Mouse (Mus musculus) G1E-ER4 (cell line): ENCODE results near the gene Rpa1. TPM values are rescaled to one million over a fixed set of nuclear protein-coding genes. Genes with fewer than 3 reads are reported as not detected.

Source experiments
- GATA1 ChIP-seq: IDR thresholded peaks from one replicate; pipeline ENCODE4 v1.8.0; 2012; ENCODE audit warnings: low read length, inconsistent platforms
- polyA plus RNA-seq: library from polyadenylated mRNA; stranded (reverse); fragments of >175 nt; gene quantifications from 2 replicates; pipeline ENCODE4 v1.2.3, GENCODE M21; 2012

Gene Rpa1
- polyA plus RNA-seq, 1 experiment, result 104 TPM

DNA sequence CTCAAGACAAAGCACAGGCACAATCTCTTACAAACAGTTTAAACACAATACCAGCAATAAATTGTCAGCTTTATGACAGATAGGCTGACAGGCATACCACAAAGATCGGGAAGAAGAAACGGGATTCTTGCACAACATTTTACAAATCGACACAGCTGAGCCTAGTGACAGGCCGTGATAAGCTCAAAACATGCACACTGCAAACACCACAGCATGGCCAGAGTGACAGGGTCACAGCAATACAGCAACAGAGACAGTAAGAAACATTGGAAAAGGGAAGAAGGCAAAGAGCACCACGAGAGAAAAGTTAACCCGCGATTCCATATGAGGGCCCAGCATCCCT lies 22.2 kb downstream of the Rpa1 start:
- no peak for TF ChIP-seq GATA1

DNA sequence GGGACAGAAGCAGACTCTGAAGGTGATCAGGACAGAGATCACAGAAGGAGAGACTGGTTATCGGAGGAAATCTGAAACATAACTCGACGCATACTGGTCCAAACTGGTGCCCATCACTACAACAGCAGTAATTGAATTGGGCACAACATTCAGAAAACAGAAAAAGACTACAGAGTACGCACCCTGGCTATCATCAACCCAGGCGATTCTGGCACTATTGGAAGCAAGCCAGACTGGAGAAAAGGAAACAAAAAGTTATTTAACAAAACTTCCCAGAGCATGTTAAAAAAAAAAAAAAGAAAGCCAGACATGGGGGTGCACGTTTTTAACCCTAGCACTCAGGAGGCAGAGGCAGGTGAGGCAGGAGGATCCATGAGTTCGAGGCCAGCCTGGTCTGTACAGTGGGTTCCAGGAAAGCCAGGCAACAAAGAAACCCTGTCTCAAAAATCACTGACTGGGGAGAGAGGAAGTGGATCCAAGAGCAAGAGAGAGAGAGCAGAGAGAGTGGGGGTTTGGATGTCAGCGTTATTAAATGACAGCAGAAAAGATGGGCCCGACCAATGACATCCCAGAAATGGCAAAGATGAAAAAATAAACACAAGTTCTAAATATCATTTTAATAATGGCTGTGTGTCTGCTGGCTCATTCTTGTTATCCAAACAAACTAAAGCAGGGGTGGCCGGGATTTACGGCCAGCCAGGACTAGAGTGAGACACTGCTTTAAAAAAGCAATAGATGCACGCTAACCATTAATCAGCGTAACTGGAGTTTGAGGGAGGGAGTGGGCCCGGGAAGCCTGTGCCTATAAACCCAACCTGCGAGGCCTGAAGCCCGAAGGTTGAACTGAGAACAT lies 22.8 kb downstream of the Rpa1 start:
- no peak for TF ChIP-seq GATA1

DNA sequence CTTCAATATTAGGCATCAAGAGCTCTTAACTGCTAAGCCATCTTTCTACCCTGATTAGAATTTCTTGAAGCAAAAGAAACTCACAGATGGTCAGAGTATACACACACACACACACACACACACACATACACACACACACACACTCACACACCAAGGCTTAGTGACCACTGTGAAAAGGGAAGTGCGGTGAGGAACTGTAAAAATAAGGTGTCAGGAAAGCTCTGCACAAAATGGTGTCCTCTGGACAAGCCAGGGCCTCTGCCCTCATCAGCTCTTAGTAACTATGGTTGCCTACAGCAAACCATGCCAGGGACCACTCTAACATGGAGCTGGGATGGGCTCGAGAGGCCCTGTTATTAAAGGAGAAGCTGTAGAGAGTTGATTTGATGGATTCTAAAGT lies 23.7 kb downstream of the Rpa1 start:
- no peak for TF ChIP-seq GATA1

DNA sequence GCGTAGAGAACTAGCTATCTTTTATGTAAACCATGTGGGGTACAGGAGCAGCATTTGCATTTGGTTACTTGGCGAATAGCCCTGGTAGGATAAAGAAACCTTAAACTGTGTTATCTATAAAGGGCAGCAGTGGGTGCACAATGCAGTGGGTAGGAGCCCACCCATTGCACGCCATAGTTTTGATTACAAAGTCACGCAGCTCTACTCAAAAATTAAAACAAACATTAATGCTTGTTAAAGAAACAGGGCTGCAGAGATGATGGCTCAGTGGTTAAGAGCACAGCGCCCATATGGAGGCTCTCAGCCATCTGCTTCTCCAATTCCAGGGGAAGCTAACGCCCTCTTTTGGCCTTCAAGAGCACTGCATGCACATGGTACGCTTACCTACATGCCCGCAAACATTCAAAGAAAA lies 24.8 kb downstream of the Rpa1 start:
- no peak for TF ChIP-seq GATA1

DNA sequence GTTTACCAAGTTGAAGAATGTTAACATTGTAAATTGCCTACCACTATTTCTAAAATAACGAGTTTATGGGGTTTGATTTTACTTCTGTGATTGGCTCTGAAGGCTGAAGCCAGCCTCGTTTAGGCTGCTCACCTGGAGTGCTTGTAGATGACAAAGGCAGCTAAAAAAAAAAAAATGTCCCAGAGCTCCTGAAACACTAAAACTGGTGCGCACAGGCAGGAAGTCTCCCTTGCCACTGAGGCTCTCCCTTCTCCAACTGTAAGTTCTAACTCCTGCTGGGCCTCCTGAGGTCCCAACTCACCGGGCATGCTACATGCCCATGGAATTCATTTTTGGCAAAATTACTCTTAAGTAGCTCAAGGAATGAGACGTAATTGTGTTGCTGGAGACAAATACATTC lies 28.9 kb downstream of the Rpa1 start:
- no peak for TF ChIP-seq GATA1

DNA sequence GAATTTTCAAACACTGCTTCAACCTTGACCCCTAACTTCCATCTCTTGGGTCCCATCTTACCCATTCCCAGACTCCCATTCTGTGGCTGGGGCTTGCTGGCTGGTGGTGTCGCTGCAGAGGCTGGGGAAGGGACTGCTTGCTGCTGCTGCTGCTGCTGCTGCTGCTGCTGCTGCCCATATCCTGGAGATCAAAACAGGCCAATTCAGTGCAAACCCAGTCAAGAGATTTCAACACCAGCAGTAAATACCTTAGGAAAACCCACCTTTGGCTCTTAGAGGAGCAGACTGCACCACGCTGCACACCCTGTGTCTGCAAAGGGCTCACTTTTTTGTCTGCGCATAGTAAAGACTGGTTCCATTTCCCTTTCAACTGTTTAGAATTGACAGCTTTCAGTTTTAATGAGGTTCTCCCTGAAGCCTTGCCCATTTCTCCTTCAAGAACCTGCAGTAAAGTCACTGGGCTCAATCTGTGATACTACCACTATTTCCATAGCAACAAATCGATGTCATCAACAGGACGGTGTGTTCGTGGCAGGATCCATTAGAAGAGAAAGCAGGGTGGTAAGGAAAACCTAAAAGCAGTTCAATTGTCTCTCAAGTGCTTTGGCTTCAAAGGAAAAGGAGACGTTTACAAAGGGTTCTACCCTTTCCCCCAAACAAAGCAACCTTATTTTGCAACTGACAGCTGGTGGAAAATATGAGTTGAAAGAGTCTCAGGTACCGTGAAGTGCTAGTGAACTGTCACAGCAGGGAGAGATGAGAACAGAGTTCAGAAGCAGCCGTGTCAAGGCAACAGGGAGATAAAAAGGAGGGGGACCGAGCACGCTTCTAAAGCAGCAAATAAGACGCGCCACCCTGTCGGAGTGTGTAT lies 29.5 kb downstream of the Rpa1 start:
- no peak for TF ChIP-seq GATA1

DNA sequence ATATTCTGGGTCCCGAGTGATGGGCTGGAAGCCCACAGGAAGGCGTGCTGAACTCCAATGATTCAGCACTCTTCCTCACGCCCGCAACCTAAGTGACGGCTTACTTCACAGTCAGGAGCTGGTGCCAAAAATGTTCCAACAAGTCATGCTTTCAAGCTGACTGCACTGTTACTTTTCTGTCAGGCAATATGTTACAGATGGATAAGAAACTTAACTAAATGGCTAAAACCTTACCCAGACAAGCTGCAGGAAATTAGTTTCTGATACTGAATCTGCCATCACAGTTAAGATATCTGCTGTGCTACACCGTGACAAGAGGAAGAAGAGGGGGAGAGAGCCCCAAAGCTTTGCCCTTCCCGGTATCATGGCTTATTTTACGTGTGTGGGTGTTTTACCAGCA lies 34.3 kb downstream of the Rpa1 start:
- peak; percentile 98 for TF ChIP-seq GATA1

DNA sequence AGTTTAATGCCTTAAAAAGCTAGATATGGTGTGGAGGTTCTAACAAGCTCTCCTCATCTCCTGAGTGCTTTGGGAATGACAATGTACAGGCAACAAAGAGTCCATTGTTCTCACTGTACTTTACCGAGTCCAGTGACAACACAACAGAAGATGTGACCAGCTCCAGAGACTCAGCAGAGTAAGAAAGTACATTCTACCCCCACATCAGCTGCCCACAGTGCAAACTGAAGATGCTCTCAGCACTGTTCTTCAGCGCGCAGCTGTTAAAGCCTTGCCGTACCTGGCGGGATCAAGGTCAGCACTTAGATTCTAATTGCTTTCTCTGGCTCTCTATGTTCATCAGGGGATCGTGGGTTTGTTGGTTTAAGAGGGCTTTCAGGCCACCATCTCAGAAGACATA lies 36.4 kb downstream of the Rpa1 start:
- TF ChIP-seq GATA1, result no peak

DNA sequence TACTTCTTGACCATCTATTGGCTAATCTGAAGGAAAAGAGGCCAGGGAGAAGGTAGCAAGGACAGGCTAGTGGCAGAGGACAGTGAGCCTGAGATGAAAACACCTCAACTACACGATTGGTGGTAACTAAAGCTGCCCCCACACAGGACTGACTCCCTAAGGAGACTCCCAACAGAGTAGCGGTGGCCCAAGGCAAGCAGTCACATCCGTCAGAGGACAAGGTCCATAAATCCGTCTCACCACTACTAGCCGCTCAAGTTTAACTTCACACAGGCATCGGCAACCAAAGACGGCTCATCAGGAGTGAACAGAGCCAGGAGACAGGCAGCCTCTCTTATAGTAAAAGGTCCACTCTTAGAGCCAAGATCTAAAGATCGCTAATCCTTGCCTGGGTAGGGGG lies 37.3 kb downstream of the Rpa1 start:
- TF ChIP-seq GATA1, result no peak

DNA sequence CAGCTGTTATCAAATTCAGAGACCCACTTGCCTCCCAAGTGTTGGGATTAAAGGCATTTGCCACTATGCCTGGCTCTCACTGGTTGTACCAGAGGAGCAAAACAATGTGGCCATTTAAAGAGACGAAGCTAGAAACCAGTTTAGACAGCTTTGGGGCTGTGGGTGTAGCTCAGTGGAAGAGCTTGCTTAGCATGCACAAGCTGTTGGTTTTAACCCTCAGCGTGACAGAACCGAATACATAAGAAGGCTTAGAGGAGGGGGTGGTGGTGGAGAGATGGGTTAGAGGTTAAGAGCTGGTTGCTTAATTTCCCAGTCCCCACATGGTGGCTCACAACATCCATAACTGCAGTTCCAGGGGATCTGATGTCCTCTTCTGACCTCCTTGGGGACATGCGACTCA lies 39.5 kb downstream of the Rpa1 start:
- TF ChIP-seq GATA1, result no peak

DNA sequence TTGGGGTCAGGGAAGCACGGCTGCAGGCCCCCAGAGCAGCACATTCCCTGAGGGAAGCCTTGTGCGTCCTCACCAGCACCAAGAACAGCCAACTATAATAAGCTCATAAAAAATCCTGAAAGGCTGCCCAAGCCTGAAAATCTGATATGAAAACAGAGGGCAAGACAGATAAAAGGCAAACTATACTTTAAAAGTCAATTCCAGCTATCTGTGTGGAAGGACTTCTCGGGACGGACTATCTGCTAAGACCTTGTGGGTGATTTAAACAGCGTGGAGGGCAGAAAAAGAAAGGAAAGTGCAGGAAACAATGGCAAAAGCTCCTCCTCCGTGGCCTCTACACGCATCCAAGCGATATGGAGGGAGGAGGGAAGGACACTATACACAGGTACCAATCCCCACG lies 43.3 kb downstream of the Rpa1 start:
- TF ChIP-seq GATA1, result peak; percentile 86

DNA sequence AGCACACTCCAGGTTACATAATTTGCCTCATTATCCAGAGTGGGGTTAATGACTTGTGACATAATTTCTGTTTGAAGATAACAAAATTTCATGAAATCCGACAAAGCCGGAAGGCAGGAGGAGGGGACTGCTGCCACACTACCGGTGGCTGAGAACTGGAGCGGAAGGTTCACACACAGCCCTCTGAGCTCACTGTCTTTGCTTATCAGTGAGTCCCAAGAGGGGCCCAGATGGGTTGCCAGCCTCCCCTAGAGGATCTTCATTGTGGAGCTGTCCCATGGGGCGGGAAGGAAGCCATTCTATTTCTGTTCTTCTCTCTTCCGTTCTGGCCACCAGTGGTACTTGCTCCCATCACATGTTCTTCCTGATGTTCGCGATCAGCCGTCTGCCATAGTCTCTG lies 47.2 kb downstream of the Rpa1 start:
- TF ChIP-seq GATA1, result no peak

DNA sequence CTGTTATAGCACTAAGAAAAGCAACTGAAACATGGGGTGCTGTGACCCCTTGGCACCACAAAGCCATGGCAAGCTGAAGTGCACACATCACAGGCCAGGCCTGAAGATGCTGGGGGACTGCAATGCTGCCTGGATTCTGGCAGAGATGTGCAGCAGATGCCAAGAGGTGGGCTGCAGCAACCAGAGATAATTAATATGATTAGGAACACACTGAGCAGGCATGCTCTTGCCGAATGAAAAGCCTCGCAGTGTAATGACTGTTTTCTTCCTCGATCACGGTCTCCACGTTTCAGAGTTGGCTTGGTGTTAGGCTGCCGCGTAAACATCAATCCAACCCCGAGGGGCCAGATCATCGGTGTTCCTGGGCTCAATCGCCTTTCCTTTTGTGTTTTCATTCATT lies 48.3 kb downstream of the Rpa1 start:
- TF ChIP-seq GATA1, result no peak

DNA sequence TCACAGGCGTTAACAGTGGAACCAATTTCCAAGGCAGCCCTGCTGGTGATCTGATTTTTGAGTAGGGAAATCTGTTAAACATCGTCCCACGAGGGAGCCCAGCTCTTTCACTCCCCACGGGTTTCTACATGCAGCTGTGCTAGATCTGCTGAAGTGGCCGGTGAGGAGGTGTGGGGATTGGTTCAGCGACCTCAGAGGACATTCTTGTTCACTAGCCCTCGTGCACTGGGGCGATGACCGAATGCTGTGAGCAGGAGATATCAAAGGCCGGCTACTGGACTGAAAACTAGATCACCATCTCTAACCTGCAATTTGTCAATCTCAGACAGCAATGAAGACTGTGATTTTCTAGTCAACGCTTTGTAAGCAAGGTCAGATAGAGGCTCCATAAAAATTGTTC lies 49.6 kb downstream of the Rpa1 start:
- no peak for TF ChIP-seq GATA1

DNA sequence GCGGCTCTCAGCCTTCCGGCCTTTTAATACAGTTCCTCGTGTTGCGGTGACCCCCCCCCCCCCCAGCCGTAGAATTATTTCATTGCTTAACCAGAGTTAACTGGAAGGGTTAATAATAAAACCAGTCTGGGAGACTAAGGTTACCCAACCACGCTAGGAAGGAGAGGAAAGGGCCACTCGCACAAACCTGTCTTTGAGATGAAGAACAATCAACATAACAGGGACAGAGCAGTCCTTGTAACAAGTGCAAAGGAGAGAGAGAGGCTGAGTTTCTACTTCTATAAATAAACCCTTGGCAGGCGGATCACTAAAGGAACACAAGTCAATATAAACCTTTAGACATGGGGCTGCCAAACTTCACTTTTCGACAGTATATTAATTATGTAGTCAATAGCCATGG lies 50.5 kb downstream of the Rpa1 start:
- no peak for TF ChIP-seq GATA1

DNA sequence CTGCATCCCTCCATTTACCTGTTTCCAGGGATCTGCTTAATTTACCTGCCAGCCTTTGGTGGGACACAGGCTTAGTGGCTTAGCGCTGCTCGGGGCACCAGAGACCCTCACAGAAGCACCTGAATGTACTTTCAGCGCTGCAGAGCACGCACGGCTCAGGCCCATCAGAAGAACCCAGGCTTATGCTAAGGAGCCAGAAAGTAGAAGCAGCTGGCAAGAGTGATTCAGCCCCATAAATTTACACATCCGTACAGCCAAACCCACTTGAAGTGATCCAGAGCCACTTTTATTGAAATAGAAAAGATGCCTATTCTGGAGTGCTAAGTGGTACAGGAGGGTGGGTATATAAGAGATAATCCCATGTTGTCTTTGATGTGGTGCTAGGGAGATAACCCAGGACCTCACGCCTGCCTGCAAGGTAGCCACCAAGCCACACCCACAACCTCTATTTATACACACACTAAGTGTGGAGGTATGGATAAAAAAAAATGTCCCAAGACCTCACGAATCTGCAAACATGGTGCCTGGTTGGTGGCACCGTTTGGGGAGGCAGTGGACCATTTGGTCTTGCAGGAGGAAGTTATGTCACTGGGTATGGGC lies 51.6 kb downstream of the Rpa1 start:
- TF ChIP-seq GATA1, result no peak

DNA sequence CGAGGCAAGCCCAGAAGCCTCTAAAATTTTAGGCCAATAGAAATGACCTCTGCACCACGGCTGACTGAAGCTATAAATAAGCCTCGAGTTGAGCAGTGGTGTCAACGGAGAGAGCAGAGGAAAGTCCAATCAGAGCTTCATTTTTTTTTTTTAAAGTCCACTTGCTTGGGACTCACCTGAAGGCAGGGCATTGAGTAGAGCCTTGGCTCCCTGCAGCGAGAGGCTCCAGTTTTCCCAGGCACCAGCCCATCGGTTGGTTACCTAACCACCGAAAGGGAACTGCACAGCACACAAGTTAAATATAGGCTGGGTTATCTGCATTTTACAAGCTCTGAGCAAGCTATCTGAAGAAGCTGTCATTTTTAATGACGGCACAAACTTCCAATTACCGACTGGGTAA lies 53.3 kb downstream of the Rpa1 start:
- TF ChIP-seq GATA1, result no peak
